Mouse (Mus musculus) ovary, postnatal 14 days (tissue): ENCODE measurements around the gene Hdac9.

ENCODE experiments used
- DNase-seq: peaks from one replicate; pipeline ENCODE4 v3.0.0; 2022; ENCODE audit warnings: low spot score

The Hdac9 gene

DNA sequence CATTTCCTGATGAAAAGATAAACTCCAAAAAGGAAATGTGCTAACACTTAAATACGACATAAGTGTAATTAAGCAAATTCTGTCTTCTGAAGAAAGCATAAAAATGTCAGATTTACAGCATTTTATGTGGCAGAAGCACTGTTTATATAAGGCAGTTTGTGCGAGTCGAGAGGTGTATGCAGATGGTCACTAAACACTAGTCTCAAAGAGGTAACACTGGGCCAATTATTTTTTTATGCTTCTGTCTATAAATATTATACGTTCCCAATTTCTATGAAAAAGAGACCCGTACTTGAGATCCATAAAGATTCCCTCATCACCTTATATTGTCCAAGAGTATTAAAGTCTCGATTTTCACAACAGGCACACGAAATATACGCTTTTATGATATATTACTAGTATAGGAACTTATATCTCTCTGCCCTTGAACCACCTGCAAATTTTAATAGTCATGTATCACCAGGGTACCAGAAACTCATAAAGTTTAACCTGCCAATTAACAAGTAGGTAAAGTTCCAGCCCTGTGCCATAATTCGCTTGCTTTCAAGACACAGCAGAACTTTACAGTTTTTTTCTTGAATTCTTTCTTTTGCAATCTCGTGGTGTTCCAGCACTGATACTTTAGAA, 322.6 kb downstream of the Hdac9 start:
- DNase-seq, result no peak

DNA sequence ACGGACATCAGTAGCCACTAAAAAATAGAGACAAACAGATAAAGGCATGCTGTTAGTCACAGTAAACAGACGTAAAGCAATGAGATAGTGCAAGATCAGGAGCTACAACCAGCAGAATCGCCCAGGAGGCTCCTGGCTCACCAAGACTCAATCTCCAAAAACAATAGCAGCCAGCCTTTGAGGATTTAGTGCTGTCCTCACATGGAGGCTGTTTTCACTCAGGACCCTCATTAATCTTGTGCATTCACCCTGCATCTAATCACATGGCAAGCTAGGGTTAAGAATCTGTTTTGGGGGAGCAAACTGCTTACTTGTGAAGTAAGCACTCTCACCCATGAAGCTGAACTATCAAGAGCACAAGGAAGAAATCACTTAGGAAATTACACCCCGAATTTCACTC, 329.7 kb downstream of the Hdac9 start:
- DNase-seq, result no peak

DNA sequence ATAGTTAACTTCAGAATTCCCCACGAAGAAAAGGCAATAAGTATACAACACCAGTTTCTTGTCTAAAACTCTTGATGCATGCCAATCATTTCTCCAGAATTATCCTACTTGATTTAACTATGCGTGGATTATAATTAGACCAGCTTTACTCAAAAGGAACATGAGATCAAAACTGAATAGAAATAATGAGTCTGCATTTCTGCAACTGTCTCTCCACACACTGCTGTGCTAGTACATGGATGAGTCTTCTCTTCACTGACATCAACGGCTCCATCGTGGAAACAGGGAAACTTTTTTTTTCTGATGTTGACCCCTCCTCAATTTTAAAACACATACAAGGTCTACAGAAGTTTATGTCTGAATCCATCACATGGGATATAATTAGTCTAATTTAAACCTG, 334.4 kb downstream of the Hdac9 start:
- DNase-seq, result no peak

DNA sequence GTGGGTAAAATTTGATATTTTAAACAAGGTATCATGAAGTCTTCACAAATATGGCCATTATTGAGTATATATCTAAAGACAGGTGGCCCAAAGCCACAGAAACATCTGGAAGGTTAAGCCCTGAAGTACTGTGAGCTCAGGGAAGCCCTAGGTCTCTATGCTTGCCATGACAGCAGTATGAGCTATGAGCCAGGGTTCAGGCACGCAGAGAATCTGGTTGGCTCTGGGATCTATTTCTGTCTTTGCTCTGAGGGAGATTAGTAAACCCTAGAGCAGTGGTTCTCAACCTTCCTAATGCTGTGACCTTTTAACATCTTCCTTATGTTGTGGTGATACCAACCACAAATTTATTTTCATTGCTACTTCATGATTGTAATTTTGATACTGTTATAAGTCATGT, 337.7 kb downstream of the Hdac9 start:
- no peak for DNase-seq

DNA sequence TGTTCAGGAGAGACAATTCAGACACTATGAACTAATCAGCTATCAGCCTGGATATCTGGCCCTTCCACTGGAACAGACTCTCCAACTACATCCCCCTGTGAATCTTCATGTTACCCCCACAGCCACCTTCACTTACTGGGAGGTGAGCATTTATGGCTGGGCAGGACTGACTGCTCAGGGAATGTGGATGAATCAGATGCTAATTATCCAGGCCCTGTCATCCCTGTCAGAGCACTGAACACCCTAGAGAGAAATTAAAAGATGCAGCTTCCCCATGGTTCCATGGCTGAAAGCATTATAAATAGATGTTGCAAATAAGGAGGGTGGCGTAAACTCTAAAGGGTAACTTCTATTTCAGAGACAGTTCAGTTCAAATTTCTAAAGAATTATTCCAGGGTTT, 345.8 kb downstream of the Hdac9 start:
- DNase-seq, result no peak

DNA sequence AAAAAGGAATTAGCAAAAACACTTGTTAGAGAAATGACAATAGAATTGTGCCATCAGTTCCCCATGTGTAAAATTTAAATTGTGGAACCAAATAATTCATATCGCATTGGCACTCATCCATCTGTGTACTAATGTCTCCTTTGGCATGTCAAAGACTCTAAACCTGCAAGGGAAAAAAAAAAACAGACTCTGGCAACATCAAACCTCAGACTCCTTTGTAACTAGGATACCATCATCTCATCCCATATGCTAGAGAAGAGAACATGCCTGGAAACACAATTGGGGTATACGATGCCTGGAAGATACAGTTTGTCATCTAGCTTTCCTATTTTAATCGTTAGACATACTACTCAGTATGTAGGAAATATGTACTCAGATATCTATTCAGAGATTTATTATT, 347.4 kb downstream of the Hdac9 start:
- no peak for DNase-seq

DNA sequence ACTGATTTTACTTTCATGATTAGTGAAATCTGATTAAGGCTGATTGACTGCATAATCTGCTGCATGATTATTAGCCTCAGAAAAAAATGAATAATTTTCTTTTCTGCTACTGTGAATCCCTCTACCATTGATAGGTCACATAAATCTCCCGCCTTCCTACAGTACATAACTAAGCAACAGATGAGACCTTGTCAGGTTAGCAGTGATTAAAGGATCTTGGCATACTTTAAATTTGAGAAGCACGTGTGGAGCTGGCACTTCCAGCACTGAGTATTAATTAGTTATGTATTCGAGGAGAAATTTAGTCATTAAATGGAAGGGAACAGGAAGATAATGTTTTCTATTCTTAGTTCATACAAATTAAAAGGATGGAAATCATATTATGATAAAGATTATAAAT, 347.8 kb downstream of the Hdac9 start:
- no peak for DNase-seq

DNA sequence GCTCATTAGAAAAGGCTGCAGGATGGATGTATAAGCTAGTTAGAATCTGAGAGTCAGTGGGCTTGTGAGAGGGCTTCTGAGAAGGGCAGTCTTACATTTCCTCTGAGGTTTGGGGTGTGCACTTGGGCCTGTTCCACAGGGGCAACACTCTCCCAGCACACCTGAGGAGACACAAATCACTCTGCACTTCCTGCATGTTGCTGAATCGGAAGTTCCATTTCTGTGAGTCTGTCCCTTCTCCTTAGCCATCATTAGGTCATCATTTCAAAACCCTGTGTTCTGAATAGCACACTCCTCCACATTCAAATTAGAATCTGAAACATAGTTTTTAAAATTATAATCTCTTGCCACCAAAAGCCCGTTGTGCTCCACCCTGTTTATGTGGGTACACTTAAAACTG, 354.6 kb downstream of the Hdac9 start:
- no peak for DNase-seq

DNA sequence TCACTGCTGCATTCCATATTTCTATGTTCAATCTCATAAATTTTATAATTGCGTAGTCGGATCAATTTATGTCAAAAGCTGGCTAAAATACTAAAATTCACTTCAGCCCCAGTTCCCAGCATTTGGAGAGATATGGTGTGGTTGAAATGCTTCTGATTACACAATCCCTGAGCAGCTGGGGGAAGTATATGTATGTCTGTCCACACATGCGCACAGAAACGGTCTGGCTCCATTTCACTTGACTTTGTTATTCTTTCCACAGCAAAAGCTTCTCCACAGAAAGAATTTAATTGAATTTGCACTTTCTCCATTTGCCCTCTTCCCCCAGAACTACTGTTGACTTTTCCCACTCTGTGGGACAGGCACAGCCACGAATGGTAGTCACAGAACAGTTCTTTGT, 357.9 kb downstream of the Hdac9 start:
- no peak for DNase-seq

DNA sequence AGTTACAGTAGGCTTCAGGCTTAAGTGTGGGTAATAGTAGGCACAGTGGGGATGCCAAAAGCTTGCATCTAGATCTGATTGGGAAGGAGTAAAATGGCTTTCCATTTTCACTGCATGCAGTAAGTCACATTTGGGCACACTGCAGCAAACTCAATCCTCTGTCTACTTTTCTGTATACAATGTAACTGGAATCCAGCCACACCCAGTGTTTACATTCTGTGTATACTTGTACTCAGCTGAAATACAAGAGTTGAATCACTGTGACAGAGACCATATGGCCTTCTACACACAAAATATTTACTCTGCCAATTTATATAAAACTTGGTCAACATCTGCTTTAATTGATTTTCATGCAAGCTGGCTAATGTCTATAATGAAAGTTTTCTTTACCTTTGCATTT, 362.1 kb downstream of the Hdac9 start:
- DNase-seq, result no peak

DNA sequence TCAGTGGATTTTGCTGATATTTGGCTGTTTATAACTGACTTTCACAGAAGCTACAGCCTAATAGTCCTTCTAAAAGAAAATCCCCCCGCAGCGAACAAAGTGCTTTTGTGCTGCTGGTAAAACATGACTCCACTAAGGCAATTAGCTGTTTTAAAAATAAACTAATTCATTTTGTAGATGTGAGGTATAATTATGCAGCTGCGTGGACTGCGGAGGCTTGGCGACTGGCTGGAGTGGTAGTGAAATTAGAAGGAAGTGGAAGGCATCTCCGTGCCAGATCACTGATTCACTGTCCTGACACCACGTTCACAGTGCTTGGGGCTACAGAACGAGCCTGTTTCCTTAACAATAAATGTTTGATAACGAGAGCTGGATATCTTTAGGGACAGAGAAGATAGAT, 366.6 kb downstream of the Hdac9 start:
- DNase-seq, result no peak

DNA sequence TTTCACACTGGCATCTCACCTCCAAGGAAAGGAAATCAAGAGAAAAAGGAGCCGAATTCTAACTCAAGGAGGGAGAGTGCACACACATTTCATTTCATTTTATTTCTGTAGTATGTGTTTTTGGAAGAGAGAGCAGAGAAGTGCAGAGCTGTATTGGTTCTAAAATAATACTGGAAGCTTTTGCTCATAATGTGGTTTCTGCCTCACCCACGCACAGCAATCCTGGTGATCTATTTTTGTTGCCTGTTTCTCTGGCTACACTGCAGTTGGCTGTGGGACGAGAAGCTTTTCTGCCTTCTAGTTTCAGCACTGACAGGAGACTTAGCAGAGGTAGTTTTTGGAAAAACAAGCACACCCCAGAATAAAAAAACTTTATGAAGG, 387.7 kb downstream of the Hdac9 start:
- DNase-seq, result no peak

DNA sequence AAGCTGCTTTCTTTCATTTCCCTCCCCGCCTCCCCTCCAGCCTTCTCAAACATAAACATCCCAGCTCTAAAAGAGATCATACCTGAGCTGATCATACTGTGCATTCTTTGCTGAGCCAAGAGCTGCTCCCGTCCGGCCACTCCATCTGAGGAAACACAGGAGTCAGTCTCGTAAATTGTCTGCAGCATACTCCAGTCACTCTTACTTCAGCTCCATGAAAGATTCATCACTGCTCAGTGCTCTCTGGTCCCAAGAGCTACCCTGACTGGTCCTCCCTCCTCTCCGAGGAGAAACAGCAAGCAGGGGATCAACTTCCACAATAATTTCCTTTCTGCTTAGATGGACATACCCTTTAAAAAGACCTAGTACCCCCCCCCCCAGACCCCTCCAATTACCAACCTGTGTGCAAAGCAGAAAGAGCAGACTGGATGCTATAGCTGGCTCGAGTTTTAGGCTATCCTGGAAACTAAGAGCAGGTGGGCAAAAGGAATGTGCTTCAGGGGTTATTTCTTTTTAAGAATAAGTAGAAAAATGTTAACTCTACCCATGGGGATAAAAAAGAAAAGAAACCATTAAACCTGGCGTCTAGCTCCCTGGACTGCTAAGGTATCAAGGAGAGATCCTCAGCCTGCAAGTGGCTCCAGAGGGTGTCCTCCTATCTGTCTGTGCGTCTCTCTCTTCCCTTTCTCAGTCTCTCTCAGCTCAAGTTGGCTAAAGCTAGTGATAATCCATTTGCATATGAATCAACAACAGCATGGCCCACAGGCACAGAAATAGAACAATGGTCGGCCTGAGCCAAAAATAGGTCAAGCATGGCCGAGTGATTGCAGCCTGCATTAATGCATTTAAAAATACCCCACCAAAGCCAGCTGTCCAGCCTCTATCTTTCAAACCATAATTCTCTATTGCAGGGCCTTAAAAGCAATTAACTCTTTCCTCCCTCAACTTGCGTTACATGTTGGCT, 388.4 kb downstream of the Hdac9 start:
- no peak for DNase-seq

DNA sequence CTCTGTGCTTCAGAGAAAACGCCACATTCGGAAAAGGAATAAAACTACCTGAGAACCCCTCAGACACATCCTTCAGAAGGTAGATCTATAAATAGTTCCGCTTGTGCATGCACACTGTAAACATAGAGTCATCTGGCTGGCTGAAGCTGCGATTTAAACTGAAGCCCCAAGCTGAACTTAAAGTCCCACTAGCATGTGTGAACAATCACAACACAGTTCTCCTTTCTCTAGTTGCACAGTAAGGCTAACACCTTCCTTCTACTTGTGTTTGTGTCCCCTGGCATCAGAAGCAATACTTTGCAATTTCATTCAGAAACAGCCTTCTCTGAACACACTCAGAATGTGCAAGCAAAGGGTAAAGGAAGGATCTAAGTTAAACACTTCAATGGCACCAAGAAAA, 389.1 kb downstream of the Hdac9 start:
- no peak for DNase-seq

DNA sequence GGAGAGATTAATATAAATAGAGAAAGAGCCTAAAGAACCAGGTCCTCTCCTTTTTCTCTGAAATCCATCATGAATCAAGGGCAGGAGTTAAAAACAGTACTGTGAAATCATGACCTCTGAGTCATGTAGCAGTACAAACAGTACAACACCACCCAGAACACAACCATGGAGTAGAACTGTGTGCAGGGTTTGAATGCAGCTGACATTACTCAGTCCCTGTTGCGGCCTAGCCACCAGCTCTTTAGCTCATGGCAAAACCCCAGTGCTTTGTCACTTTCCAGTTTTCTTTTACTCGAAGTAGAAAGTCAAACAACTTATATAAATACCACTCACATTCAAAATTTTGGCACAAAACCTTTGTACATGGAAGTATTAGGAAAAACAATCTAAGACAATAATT, 395.4 kb downstream of the Hdac9 start:
- no peak for DNase-seq

DNA sequence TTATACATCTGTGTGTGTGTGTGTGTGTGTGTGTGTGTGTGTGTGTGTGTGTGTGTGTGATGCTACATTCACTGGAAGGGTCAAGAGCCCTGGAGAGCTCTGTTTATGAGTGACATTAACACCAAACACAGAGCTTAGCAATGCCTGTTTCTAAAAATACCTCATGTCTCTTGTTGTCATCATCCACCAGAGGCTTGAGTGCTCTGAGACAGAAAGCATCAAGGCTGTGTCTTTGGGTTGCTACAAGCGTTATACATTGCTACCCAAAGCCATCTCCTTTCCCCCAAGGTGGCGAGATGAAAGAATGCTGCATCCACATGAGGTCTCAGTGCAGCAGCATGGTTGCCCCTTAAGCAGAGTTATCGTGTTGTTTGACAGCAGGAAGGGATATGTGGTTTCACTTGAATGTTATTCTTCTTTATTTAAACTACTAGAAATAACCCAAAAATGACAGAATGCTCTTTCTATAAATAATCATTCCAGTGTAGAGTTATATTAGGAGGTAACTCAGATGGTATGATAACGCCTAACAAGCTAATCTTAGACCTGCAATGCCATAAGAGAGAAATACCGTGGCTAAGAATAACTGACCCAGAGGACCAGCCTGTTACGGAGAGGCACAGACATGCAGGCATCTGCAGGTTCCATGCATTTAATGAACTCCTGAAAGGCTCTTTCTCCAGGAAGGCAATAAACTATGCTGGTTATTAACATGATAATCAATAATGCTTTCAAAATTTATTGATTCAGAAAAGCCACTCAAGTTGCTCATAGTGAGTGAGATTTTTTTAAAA, 399.9 kb downstream of the Hdac9 start:
- DNase-seq, result no peak

DNA sequence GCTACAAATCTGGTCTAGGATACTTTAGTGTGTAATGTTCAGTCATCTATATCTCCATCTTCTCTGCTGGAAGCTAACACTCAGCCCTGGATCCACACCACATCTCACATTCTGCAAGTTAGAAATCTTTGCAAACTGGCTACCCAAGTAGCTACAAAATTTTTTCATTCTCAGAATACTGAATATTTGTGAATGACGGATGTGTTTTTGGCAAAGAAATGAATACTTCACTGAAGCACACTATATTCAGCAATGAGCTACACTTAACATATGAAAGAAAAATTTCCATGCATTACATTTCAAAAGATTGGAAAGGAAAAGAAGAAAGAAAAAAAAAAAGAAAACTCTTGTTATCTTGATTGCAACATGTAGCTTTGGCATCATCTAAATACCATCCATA, 410.6 kb downstream of the Hdac9 start:
- no peak for DNase-seq

DNA sequence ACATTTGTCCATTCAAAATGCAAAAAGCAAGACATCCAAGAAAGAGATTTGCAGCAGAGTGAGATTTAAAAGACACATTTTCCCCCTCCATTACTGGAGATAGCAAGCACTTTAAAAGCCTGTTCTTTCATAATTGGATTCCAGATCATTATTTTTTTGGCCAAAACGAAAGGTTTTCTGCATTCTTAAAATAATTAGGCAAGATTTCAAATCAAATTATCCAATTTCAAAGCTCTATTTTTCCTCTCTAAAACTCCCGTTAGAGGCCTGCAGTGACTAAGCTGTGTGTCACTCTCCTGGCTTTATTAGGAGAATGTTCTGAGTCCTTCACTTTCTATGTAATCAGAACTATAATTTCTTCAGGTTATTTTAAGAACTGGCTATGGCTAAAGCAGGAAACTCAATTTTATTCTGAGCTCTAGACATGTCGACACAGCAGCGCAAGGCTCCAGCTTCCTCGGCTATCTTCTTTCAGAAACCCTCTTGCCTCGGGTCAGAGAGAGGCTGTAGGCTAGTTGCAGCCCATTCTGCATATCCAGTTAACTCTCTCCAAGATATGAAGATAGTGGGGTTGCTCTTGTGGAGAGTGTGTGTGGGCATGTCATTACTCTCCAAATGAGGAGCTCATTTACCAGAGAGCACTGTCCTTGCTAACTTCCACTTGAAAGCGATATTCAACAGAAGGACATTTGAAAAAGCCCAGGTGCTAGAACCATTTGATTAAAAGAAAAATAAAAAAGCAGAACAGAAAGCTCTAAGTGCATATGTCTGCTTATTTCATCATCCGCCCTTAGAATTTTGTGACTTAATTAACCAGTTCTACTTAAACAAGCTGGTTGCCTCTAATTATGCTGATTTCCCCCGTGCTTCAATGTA, 417.9 kb downstream of the Hdac9 start:
- no peak for DNase-seq

DNA sequence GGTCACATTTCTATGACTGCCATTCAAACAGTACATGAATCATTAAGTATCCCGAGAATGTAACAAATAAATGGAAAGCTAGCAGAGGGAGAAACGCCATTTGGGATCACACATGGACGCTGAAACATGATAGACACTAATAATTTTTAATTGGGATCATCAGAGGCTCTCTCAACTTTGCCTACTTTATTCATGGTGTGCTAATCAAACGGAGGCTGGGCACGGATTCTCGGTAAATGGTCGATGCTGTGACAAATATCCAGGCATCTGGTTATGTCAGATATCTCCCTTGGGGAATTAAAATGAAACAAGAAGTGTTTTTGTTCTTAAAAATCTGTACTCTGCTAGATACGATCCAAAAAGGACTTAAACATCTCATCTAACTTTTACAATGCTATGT, 418.6 kb downstream of the Hdac9 start:
- DNase-seq, result no peak

DNA sequence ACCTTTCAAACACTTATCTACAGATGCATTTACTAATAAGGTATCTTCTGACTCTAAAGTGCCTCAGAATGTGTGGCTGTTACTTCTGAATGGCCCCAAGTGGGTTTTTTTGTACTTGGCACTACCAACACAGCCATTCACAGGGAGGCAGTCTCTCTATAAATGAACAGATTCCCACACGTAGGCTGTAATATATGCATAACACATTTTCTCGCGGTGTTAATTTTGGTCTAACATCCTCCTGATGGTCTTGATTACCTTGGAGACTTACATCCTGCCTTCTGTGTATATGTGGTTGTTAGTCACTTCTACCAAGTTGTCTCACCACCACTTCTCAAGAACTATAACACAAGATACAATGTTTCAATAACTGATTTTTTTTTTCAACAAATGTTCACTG, 419.2 kb downstream of the Hdac9 start:
- DNase-seq, result no peak

DNA sequence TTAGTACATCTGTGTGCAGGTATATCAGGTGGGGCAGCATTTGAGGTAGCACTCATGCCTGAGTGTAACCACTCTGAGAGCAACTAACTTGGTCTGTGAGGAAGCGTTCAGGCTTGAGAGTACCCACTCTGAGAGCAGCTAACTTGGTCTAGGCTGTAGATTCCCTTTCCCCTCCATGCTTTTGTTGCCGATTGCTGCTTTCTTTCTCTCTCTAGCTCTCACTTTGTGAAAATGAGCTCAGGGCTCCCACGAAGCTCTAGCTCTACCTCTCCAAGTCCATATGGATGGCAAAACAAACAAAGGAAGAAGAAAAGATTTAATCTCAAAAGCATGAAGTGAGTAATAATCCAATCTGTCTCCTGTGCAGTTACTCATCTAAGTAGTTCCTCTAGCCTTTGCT, 421.0 kb downstream of the Hdac9 start:
- DNase-seq, result no peak

DNA sequence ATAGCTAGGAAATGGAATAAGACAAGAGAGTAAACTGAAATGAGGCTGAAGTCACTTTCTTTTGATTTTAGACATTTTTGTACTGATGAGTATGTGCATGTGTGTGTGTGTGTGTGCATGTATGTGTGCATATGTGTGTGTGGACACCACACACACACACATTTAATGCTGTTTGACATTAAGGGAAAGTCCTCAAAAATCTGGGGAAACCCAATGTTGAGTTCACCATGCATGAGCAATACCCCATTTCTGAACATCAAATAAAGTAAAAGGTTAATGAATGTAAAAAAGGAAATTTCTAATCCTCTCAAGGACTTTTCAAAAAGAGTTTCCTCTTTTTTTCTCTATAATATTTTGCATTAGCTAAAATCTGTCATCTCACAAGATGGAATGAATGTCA, 427.3 kb downstream of the Hdac9 start:
- no peak for DNase-seq
